Mouse (Mus musculus) liver, adult 2 months (tissue): ENCODE results near the gene Plekha1. TPM values are rescaled to one million over a fixed set of nuclear protein-coding genes. Genes with fewer than 3 reads are reported as not detected.
A peak's percentile ranks its signal among the peaks of the same experiment; 100 is the strongest.

Source experiments
- DNase-seq: peaks from one replicate; pipeline ENCODE4 v3.0.0-alpha.2; 2011; ENCODE audit warnings: low read depth, low spot score; ENCODE audit errors: extremely low read depth
- H3K27ac ChIP-seq: fragments of 200-500 bp; replicated peaks from 2 replicates; pipeline ENCODE4 v1.5.1; 2012; ENCODE audit warnings: low read depth, mild to moderate bottlenecking, control low read depth, inconsistent platforms, low read length; ENCODE audit not compliant: insufficient read depth
- H3K27me3 ChIP-seq: fragments of 200-500 bp; 2 replicates; pipeline ENCODE4 v1.6.1; 2012; ENCODE audit warnings: mild to moderate bottlenecking, moderate library complexity, low read length, inconsistent platforms; ENCODE audit not compliant: control insufficient read depth, insufficient read depth
- H3K36me3 ChIP-seq: fragments of 200-500 bp; 2 replicates; pipeline ENCODE4 v1.6.1; 2012; ENCODE audit warnings: low read length, inconsistent platforms; ENCODE audit not compliant: control insufficient read depth, insufficient read depth
- H3K4me1 ChIP-seq: fragments of 200-500 bp; 2 replicates; pipeline ENCODE4 v1.6.1; 2011; ENCODE audit warnings: low read length; ENCODE audit not compliant: control insufficient read depth, insufficient read depth
- H3K4me3 ChIP-seq: fragments of 200-500 bp; 2 replicates; pipeline ENCODE4 v1.5.1; 2011; ENCODE audit warnings: low read depth, mild to moderate bottlenecking, control low read depth, low read length, moderate library complexity; ENCODE audit not compliant: insufficient read depth
- H3K79me2 ChIP-seq: fragments of 200-500 bp; 2 replicates; pipeline ENCODE4 v1.6.1; 2012; ENCODE audit warnings: inconsistent platforms, mild to moderate bottlenecking, low read length, moderate library complexity; ENCODE audit not compliant: control insufficient read depth, insufficient read depth
- H3K9ac ChIP-seq: fragments of 200-500 bp; 2 replicates; pipeline ENCODE4 v1.6.1; 2012; ENCODE audit warnings: low read depth, mild to moderate bottlenecking, control low read depth, inconsistent platforms, low read length
- CTCF ChIP-seq: fragments of 200-500 bp; IDR thresholded peaks from 2 replicates; pipeline ENCODE4 v1.5.1; 2011; ENCODE audit warnings: low read depth, low read length, control low read depth
- POLR2A ChIP-seq: fragments of 200-500 bp; IDR thresholded peaks from 2 replicates; pipeline ENCODE4 v1.6.1; 2011; ENCODE audit warnings: low read length, control low read depth; ENCODE audit not compliant: insufficient read depth; ENCODE audit errors: extremely low read depth
- WGBS: fragments of 180-500 bp; shearing (Covaris S2); methylation state at CpG from one replicate; pipeline ENCODE4 v1.1.7; 2018; 5-methylcytosine and 5-hydroxymethylcytosine counted together
- polyA plus RNA-seq: library from polyadenylated mRNA; depleted of rRNA; stranded (reverse); fragments of >200 nt; gene quantifications from 2 replicates; pipeline ENCODE4 v1.2.3, GENCODE M21; 2012
- total RNA-seq: library from RNA; depleted of rRNA; stranded (reverse); fragments of >200 nt; gene quantifications from 2 replicates; pipeline ENCODE4 v1.2.3, GENCODE M21; 2014

Gene Plekha1
- total and polyA plus RNA-seq, 2 experiments: 5.6 to 7.0 TPM

DNA sequence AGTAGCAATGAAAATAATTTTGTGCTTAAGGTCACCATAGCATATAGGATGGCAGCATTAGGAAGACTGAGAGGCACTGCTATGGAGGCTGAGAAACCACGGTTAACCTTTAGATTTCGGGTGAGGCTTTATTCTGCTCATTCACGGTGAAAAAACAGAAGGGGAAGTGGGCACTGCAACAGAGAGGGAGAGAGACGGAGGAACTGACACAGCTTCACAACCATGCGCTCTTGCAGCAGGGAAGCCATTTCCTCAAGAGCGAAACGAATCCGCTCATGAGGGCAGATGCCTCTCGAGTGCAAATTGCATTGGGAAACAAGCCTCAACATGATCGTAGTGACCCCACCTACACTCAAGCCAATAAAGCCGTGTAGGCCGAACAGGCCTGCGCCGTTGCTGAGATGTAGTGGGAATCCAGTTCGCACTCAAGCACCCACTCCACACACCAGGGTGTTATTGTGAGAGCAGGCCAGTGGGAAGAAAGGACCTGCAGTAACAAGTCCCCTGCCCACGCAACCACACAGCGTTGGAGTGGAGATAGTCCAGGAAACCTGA, 18.3 kb upstream of the Plekha1 start:
- H3K79me2 ChIP-seq: no peaks in the 10 kb centered on the region
- H3K27ac ChIP-seq: no peak overlapping the region
- no peak for DNase-seq
- H3K36me3 ChIP-seq: no peaks in the 10 kb centered on the region
- no peak overlapping the region for H3K9ac ChIP-seq
- 88% methylated on average over 17 of the region's 17 CpGs for WGBS
- H3K27me3 ChIP-seq: no peaks in the 10 kb centered on the region
- TF ChIP-seq POLR2A (no peak), CTCF (no peak)
- H3K4me1 ChIP-seq: no peaks in the 10 kb centered on the region
- no peak overlapping the region for H3K4me3 ChIP-seq

DNA sequence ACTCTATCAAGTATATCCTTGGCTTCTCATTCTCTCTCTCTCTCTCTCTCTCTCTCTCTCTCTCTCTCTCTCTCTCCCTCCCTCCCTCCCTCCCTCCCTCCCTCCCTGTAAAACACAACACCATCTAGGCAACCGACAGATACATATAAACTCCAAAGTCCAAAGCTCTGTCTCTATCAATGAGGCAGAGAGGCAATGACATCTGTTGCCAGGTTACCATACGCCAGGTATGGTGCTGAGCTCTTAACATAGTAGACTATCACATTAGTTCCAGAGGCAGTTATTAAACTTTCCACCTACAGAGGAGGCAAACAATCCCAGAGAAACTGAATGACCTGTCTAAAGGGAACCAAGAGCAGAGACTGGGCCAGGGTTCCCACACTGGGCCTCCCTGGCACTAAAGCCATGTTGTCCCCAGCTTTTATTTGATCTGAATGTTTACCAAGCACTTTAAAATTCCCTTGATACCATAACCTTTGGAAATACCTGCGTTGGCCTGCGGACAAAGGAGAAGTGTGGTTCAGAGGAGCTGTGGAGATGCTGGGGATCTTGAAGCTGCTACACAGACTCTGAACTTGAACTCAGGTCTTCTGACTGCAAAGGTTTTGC, 10.8 kb upstream of the Plekha1 start:
- no peak overlapping the region for H3K4me3 ChIP-seq
- peaks cover 8% of the 10 kb centered on the region for H3K4me1 ChIP-seq
- H3K36me3 ChIP-seq: no peaks in the 10 kb centered on the region
- 18% methylated on average over 4 of the region's 4 CpGs for WGBS
- H3K27ac ChIP-seq: no peak overlapping the region
- TF ChIP-seq CTCF: no peak
- TF ChIP-seq POLR2A: no peak
- H3K79me2 ChIP-seq: no peaks in the 10 kb centered on the region
- H3K9ac ChIP-seq: no peak overlapping the region
- peak; percentile 62 for DNase-seq
- H3K27me3 ChIP-seq: no peaks in the 10 kb centered on the region

DNA sequence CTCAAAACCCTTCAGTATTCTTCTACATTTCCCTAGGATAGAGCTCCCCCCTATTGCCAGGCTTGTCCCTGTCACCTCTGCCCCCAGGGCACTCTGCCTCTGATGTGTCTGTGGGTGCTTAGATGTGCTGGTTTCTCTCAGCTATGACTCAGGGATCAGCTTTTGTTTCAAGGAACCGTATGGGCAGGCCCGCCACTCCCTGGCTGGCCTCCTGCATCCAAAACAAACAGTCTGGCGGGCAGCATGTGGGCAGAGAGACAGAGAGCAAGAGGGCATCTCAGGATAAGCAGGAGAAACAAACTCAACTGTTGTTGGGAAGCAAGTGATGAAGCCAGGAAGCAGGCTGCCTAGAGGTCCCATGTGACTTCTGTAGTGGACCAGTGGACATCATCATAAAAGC, 9.9 kb upstream of the Plekha1 start:
- no peaks in the 10 kb centered on the region for H3K36me3 ChIP-seq
- DNase-seq: peak; percentile 74
- no peaks in the 10 kb centered on the region for H3K27me3 ChIP-seq
- WGBS: 11% methylated on average over 3 of the region's 3 CpGs
- TF ChIP-seq CTCF: no peak
- TF ChIP-seq POLR2A: no peak
- H3K4me3 ChIP-seq: no peak overlapping the region
- H3K9ac ChIP-seq: no peak overlapping the region
- no peak overlapping the region for H3K27ac ChIP-seq
- no peaks in the 10 kb centered on the region for H3K79me2 ChIP-seq
- H3K4me1 ChIP-seq: peaks cover 8% of the 10 kb centered on the region

DNA sequence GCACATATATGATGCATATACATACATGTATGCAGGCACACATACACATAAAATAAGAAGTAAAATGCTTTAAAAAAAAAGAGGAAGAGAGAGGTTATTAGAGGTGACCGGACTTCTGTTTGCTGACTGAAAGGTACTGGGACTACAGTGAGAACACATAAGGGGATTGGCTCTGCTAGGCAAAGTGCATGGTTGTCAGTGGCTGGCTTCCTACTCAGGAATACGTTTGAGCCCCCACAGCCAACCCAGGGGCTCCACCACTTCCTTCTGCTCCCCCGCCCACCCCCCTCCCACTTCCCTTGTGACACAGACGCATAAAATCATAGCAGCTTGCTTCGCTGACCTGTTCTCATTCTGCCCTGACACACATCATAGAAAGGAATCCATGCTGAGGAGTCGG, 7.6 kb upstream of the Plekha1 start:
- H3K27ac ChIP-seq: no peak overlapping the region
- H3K36me3 ChIP-seq: no peaks in the 10 kb centered on the region
- H3K4me3 ChIP-seq: no peak overlapping the region
- TF ChIP-seq POLR2A: no peak
- TF ChIP-seq CTCF: no peak
- peak; percentile 32 for DNase-seq
- no peaks in the 10 kb centered on the region for H3K79me2 ChIP-seq
- 73% methylated on average over 6 of the region's 6 CpGs for WGBS
- no peak overlapping the region for H3K9ac ChIP-seq
- no peaks in the 10 kb centered on the region for H3K27me3 ChIP-seq
- H3K4me1 ChIP-seq: peaks cover 8% of the 10 kb centered on the region

DNA sequence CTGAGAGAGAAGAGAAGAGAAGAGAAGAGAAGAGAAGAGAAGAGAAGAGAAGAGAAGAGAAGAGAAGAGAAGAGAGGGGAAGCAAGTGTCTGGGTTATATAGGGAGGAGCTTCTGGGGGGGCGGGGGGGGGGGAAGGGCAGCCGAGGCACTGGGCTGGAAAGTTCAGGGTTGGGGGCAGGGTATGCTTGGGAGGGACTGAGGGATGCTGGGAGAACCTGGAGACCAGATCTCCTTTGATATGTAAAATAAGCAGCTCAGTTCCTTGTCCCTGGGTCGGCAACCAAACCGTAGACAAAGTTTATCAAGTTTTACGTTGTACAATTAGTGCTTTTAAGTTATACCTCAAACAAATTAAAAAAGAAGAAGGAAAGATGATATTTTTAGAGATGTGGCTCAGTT, 5.6 kb upstream of the Plekha1 start:
- TF ChIP-seq CTCF (no peak), POLR2A (no peak)
- Histone ChIP-seq H3K4me3 (no peak overlapping the region), H3K4me1 (peaks cover 7% of the 10 kb centered on the region), H3K79me2 (no peaks in the 10 kb centered on the region), H3K27ac (no peak overlapping the region), H3K27me3 (no peaks in the 10 kb centered on the region), H3K36me3 (no peaks in the 10 kb centered on the region), H3K9ac (no peak overlapping the region)
- 82% methylated on average over 4 of the region's 5 CpGs for WGBS
- no peak for DNase-seq

DNA sequence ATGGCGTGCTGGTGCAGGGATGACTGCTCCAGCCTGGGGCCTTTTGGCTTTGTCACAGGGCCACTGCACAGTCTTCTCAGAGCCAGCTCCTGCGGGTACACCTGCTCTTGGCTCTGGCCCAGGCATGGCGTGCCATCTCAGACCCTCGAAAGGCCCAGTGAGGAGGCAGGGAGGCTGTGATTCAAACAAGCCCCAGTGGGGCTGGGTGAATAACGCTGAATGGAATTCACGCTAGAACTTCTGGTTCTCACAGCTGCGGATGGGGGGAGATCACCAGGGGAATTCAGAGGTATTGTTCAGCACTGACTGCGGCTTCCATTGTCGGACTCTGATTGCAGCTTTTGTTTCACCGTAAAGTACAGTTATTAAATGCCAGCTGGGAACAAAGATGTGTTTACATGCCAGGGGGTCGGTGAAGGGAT, 4.8 kb upstream of the Plekha1 start:
- Histone ChIP-seq H3K27me3 (no peaks in the 10 kb centered on the region), H3K9ac (no peak overlapping the region), H3K36me3 (no peaks in the 10 kb centered on the region), H3K79me2 (no peaks in the 10 kb centered on the region), H3K27ac (no peak overlapping the region), H3K4me3 (no peak overlapping the region), H3K4me1 (no peaks in the 10 kb centered on the region)
- no peak for TF ChIP-seq CTCF
- 88% methylated on average over 11 of the region's 11 CpGs for WGBS
- no peak for DNase-seq
